Mouse (Mus musculus): ENCODE data around the gene Msx1. TPM values are rescaled to one million over a fixed set of nuclear protein-coding genes. Genes with fewer than 3 reads are reported as not detected.
"Not testable (repeated sequence)": the region's sequence is repeated elsewhere in the genome, so short reads cannot be mapped to it uniquely, and the experiment has no call there.

Msx1 gene
- total RNA-seq (2021): 1 to 10 TPM; 1.1 to 2.1 TPM
- long read RNA-seq, experiment 1, partial matches to known transcripts: 0 of 3 reads
- long read RNA-seq, experiment 1, other reads (novel, unspliced or antisense): 0 of 3 reads
- long read RNA-seq, experiment 2, transcript Msx1-201 (2 exons, 1,935 nt): major isoform, 5 of 7 reads
- long read RNA-seq, experiment 2, partial matches to known transcripts: 0 of 7 reads
- long read RNA-seq, experiment 2, other reads (novel, unspliced or antisense): 1 of 7 reads

DNA sequence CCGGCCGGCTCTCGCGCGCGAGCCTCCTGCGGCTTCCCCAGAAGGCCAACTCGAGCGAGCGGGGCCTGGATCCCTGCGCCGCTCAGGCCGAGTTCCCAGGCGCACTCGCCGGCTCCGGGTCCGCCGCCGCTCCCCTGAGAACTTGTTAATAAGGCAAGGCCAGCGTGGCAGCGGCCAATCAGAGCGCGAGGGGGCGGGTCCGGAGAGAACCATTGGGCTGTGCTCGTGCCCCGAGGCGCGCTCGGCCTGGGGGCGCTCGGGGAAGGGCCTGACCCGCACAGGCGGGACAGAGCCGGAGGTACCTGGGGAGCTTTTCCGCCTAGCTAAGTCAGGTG, at the start of gene Msx1:
Gene Msx1, minus strand, starts transcription at position 123 of the 335 bp plus-strand sequence.
- peak; percentile 81 to 87 for DNase-seq (ENCODE audit: low spot score in 2 of 2)

DNA sequence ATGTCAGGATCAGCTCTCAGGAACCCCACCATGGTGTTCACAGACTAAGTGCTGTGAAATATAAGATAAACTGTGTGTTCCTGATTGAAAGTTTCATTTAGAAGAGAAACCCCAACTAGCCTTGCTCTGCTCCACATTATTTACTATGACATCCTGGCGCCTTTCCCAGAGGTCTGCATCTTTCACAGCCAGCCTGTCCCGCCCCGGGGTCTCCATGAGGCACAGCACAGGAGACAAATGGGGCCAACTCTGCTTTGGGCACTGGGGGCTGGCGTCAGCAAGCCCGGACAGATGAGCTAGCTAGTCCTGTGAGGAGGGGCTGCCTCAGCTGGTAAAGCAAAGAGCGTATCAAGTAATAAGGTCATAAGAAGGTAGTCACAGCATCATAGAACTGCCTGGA, 41.1 kb upstream of the Msx1 start:
- no peak for DNase-seq (ENCODE audit: low spot score in 2 of 2)

DNA sequence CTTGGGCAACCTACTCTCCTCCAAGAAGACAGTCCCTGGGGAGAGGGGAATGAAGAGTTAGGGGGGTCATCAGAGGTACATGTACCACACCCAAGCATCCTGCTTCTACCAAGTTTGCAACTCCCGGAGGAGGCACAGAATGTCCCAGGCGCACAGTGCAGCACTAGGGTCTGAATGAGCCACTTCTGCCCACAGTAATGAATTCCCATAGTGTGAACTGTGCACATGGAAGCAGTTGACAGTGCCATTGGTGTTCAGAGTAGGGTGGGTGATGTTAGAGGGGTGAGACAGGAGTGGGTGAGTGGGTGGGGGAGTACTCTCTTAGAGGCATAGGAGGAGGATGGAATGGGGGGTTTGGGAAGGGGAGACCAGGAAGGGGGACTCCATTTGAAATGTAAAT, 39.9 kb upstream of the Msx1 start:
- DNase-seq (ENCODE audit: low spot score in 2 of 2): no peak

DNA sequence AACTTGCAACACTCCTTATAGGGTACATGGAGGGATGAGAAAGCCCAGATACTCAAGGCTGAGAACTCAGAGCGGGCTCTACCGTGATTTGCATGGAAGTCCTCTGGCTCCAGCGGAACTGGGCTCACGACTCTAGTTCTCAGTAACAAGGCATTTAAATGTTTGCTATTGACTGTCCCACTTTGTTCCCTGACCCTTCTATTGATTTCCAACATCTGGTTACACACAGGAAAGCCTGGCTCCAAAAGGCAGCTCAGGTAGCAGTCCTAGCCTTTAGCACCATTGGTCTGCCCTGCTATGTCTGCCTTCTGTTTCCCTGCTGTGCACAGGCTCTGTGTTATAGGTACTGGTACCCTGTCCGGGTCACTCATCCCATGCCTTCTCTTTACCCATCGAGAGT, 36.5 kb upstream of the Msx1 start:
- no peak for DNase-seq (ENCODE audit: low spot score in 2 of 2)

DNA sequence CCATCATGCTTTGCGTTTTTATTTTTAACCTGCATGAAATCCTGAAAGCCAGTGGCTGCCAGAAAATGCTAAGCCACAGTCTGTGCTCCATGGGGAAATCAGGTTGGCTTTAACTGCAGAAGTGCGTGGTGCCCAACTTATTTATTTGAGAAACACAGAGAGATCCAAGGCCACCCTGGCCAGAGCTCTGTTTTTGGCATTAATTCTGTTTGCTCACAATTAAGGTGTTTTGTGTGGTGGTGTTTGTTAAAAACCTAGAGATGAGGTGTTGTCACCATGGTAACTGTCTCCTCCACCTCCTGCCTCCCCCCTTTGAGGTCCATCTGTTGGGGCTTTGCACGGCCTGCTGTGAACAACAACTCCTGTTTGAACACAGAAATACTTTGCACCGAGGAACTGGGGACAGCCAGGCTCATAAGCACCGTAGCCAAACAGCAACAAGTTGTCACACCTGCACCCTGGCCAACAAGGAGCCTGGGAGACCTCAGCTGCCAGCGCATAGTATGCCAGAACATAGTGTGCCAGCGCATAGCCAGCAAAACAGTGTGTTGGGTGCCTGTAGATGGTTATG, 35.9 kb upstream of the Msx1 start:
- no peak for DNase-seq (ENCODE audit: low spot score in 2 of 2)

DNA sequence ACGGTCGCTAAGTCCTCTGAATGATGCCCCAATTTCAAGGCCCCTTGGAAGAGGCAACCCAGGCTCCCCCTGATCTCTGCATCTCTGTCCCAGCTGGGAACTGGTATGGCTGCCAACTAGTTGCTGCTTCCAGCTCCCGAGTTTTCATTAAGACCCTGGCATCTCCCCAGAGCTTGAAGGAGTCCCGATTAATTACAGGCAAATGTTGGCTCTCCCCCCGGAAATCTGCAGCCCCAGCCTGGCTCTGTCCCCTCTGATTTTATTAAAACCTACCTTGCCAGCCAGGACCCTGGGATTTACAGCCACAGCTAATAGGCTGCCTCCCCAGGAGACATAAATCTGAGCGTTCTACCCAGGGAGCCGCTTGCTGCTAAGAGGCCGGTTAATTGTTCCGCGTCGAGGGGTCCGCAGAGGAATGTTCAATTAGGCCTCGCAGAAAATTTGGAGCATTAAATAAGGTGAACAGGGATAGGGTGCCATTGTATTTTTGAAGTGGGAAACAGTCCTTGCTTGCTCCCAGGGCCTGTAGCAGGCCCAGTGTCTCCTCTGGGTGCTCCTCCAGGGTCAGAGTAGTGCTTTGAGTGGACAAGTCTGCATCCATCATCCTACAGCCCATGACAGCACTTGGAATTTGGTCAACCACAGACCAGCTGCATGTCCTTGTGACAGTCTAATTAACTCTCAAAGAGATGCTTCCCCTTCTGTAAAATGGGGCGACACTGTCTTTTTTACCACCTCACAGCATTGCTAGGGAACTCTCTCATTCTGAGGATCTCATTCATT, 33.6 kb upstream of the Msx1 start:
- DNase-seq (ENCODE audit: low spot score in 2 of 2): no peak

DNA sequence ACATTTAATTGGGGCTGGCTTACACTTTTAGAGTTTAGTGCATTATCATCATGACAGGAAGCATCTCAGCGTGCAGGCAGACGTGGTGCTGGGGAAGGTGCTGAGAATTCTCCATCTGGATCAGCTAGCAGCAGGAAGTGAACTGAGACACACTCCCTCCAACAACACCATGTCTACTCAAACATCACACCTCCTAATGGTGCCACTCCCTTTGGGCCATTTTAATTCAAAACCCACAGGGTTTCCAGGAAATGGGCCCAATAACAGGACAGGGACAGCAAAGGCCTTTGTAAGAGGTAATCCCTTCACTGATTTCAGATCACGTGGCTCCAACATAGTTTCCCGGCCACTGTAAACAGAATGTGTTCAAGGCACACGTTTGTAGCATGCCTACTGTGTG, 31.7 kb upstream of the Msx1 start:
- DNase-seq (ENCODE audit: low spot score in 2 of 2): no peak

DNA sequence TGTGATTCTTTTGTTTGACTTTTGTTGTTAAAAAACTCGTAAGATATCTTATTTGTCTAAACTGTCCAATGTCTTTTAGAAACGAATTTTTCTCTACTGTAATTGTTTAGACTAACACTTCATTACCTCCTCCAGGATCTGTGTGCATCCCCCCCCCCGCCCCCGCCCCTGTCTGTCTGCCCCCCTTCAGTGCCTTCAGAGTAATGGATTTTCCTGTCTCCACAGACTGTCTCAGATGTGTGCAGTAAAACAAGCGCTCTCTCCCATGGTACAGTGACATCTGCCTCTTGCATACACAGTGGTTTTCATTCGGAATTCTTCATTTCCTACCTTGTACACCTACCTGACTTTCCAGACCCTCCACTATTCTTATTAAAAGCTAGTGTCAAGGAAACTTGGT, 29.9 kb upstream of the Msx1 start:
- no peak for DNase-seq (ENCODE audit: low spot score in 2 of 2)

DNA sequence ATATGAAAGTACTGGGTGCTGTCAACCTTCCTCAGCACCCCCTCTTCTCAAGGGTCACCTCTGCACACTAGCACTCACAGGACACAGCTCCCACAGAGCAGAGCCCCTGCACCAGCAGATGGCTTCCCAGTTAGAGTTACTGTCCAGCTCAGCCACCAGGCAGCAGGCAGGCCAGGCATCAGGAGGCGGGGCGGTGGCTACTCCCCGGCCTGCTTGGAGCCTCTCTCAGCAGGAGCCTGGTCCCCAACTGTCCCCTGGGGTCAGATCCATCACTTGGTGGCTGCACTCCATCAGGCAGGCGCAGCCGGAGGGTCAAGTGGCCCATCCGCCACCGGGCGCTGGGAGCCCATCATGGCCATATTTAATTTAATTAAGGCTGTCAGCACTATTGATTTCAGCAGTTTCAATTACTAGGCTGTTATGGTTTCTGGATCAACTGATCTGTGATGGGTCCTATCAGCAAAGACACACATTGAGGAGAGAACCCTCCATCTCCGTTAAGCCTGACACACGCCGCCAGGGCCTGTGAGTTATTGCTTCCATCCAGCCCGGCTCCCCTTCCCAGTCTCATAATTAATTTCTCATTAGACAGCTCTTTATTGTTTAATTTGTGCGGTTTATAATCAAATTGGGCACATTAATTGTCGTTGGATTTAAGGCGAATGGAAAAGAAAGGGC, 27.1 kb upstream of the Msx1 start:
- no peak for DNase-seq (ENCODE audit: low spot score in 2 of 2)

DNA sequence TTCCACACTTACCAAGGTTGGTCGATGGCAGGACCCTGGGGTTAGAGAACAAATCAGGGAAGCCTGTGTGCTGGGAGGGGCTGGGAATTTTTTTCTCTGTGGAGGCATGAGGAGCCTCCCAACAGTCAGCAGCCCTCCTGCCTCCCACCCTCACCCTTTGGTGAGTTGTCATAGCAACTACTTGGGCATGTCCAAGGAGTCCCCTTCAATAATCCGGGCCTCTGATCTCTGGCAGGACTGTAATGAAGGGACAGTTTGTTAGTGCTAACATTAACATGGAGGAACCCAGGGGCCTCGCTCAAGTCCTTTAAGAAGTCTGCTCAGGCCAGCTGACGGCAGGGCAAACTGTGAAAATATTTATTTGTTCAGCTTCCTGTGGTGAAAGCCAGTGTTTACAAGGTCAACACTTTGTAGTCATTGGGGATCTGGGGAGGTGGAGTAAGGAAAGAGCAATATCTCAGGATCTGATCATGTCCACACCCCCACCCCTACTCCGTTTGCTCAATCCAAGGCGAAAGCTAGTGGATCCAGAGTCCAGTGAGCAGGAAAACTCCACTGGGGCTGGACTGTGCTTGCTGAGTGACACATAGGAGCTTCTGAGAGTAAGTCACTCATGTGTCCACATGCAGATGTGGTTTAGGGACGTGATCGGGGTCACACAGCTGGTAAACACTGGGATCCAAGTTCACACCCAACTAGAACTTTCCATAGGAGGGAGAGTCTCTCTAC, 24.8 kb upstream of the Msx1 start:
- no peak for DNase-seq (ENCODE audit: low spot score in 2 of 2)

DNA sequence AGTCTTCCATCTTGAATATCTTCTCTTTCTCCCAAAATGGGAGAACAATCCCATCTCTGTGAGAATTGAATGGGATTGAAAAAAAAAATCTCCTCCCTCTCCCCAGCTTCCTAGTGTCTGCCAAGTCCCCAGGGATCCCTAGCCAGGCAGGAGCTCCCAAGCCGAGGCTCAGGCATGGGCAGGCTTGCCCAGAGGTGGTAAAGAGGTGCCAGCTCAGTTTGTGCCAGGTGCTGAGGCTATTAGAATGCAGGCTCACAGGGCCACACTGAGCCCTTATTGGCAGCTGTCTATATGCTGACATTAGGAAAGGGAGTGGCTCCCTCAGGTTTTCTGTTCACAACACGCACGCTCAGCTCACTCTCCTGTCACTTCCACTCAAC, 11.9 kb upstream of the Msx1 start:
- DNase-seq (ENCODE audit: low spot score in 2 of 2): no peak

DNA sequence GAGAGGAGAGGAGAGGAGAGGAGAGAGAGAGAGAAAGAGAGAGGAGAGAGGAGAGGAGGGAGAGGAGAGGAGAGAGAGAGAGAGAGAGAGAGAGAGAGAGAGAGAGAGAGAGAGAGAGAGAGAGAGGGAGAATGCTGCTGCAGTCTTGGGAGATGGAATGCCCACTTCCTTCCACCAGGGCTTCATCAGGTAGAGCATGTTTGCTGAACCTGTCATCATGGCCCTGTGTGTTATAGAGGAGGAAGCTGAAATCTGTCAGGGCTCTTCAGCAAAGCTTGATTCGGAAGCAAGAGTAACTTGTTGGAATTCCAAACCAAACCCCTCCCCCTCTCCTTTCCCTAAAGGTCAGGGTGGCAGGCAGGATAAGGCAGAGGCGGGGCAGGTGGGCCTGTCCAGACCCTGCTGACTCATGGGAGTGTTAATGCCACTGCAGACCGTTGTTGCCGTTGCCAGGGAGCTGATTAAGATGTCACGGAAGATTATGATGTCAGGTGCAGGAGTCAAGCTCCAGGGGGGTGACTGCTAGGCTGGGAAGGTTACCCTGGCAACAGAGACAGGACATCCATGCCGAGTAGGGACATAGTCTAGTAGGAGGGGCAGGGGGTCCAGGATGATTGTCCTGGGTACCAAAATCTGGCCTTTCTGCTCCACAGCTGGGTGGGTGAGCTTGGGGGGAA, 11.3 kb upstream of the Msx1 start:
- DNase-seq (ENCODE audit: low spot score in 2 of 2): no peak

DNA sequence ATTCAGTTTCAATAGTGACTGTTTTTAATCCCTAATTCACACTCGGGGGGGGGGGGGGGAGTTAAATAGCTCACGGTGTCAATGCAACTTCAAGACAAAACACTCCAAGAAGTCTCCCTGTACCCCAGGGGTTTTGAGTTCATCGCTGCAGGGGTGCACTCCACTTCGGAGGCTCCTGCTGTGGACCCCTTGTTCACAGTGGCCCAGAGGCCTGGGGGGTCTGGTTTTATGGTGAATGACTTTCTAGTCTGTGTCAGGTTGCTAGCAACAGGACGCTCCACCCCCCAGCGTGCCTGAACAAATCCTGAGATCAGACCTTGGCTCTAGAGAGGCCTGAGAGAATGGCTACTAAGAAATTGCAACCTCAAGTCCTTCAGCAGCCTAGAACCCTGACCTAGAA, 8.4 kb upstream of the Msx1 start:
- no peak for DNase-seq (ENCODE audit: low spot score in 2 of 2)

DNA sequence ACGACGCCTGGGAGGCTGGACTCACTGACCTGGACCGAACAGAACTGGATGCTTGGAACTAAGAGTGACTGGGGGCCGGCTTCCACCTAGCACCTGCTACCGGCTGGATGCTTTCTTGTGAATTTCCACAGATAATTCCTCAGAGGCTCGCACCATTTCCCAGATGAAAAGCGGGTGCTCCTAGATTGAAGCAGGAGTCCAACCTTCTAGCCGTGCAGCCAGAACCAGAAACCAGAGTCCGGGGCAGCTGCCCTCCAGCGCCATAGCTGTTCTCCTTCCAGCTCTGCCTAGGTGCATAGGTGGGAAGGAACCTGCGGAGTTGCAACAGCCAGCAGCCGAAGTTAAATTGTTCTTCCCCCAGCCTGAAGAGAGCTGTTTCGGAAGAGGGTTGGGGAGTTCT, 7.6 kb upstream of the Msx1 start:
- no peak for DNase-seq (ENCODE audit: low spot score in 2 of 2)

DNA sequence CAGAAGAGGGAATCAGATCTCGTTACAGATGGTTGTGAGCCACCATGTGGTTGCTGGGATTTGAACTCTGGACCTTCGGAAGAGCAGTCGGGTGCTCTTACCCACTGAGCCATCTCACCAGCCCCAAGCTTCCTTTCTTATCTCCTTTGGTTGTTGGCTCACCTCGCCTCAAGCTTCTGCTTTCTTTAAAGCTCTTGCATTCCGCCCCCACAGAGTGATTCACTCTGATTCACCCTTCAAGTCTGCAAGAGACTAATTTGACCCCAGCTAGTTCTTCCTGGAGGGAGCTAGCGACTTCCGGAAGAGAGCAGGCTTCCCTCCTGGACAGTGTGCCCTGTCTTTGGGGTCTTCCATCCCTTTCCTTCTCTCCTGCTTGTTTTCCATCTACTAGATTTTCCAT, 6.1 kb upstream of the Msx1 start:
- DNase-seq (ENCODE audit: low spot score in 2 of 2): not testable (repeated sequence)

DNA sequence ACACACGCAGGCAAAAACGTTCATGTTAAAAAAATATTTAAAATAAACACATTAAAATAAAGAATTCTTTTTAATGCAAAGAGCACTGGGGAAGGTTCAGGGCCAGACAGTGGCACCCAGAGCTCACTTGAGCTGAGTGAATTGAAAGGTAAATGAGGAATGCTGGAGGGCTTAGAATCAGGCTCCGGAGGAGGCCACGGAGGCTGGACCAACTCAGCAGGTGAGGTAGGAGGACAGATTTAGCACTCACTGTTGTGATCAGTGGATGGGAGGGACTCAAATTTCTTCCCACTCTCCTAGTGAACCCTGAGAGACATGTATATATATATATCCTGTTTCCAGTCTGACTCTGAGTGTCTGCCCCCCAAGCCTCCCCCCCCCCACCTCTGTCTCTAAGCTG, 5.5 kb upstream of the Msx1 start:
- no peak for DNase-seq (ENCODE audit: low spot score in 2 of 2)

DNA sequence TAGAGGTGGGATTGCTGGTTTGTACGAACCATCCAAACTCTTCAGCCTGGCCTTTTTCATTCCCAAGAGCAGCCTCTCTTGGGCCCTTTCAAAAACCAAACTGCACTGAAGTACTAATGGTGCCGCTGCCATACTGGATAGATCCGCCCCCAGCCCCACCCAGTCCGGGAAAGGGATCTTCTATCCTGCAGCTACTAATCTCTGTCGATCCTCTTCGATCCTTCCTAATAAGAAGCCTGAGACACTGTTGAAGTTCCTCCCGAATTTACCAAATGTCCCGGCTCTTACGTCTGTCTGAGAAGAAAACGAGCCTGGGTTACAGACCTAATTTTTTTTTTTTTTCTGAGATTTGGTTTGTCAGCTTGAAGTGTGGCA, 4.9 kb upstream of the Msx1 start:
- no peak for DNase-seq (ENCODE audit: low spot score in 2 of 2)

DNA sequence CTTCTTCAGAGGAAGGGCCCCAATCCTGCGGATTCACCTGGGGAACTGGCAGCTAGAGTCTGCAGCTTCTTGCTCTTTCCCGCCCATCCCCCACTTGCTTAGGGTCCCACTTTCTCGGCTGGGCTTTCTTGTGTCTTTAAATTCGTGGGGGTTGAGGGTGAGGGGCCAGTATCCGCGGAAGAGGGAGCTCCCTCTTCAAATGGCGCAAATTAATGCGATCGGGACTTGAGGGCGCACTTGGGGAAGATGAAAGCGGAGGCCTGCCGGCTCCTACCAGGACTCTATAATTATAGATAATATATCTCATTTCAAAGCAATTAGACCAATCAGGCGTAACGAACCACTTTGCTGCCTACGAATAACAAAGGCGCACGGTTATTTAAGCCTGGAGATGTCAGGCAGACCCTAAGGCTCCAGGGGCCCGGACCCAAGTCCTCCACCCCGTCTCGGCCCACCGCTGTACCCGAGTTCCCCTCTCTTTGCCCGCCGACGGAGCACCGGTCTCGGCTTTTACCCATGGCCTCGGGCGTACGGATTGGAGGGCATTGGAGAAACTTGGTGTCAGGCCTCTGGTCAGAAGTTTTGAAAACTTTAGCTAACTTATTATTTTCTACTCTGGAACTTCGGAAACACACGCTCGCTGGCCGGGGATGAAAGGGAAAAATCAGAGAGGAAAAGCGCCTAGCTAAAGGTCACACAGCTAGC, 4.4 kb upstream of the Msx1 start:
- DNase-seq (ENCODE audit: low spot score in 2 of 2): no peak

DNA sequence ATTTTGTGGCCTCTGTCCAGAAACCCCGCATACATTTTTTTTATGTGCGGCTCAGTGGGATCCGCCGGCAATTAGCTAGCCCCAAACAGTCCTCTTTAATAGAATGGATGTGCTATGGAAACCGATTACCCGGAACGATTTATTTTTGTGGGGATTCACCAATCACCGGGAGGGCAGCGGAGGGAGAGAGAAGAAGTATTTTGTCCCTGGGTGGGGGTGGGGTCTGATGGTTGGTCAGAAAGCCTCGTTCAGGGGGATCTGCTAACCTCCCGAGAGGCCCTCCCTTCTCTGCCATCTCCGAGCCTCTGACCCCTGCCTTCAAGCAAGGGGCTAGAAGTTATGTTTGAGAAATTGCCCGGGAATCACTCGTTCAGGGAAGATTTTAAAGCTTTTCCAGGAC, 3.6 kb upstream of the Msx1 start:
- no peak for DNase-seq (ENCODE audit: low spot score in 2 of 2)

DNA sequence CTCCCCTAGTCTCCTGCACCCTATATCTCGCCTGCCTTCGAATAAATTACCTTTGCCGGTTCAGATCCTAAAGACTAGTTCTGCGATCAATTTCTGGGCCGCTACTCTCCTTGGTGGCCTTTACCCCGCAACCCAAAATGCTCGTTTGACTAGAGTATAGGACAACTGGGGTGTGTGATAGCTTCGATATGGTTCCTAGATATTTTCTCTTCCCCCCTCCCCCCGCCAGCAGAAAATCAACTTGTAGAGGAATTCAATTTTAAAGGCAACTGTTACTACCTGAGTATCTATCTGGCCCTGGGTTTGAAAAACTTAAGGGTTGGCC, 3.2 kb upstream of the Msx1 start:
- DNase-seq (ENCODE audit: low spot score in 2 of 2): no peak

All from adrenal gland, adult 18-20 months (tissue).